Mouse (Mus musculus) cerebellum, adult 9-11 months (tissue): Measurements from ENCODE around the gene Ssc5d.
"Not testable (repeated sequence)": the region's sequence is repeated elsewhere in the genome, so short reads cannot be mapped to it uniquely, and the experiment has no call there.

ENCODE experiments used
- DNase-seq: peaks from one replicate; pipeline ENCODE4 v3.0.0; 2022

Ssc5d gene

GRCm38 (mm10) chr7:4925441-4926381 lies at the start of gene Ssc5d:
Gene Ssc5d, plus strand, starts transcription at chr7:4925785.
- peak; percentile 49 for DNase-seq

GRCm38 (mm10) chr7:4876753-4877221 lies 48.8 kb upstream of the Ssc5d start, which contains the start of gene Isoc2a:
Gene Isoc2a, plus strand, starts transcription at chr7:4877153.
- DNase-seq: peak; percentile 94

GRCm38 (mm10) chr7:4877226-4877625 lies 48.4 kb upstream of the Ssc5d start:
- DNase-seq: no peak

- DNase-seq: no peak
Observed at GRCm38 (mm10) chr7:4878186-4878585, 47.4 kb upstream of the Ssc5d start.

- DNase-seq: not testable (repeated sequence)
Observed at GRCm38 (mm10) chr7:4879036-4879435, 46.5 kb upstream of the Ssc5d start.

GRCm38 (mm10) chr7:4886680-4887079 lies 38.9 kb upstream of the Ssc5d start:
- no peak for DNase-seq

GRCm38 (mm10) chr7:4895186-4895585 lies 30.4 kb upstream of the Ssc5d start:
- no peak for DNase-seq

- peak; percentile 58 for DNase-seq
Observed at GRCm38 (mm10) chr7:4898851-4899648, 26.5 kb upstream of the Ssc5d start.

- no peak for DNase-seq
Observed at GRCm38 (mm10) chr7:4899649-4900522, 25.7 kb upstream of the Ssc5d start.

GRCm38 (mm10) chr7:4900523-4900851 lies 25.1 kb upstream of the Ssc5d start:
- no peak for DNase-seq

GRCm38 (mm10) chr7:4901171-4901570 lies 24.4 kb upstream of the Ssc5d start:
- DNase-seq: no peak

- no peak for DNase-seq
Observed at GRCm38 (mm10) chr7:4902404-4902803, 23.2 kb upstream of the Ssc5d start.

- no peak for DNase-seq
Observed at GRCm38 (mm10) chr7:4906466-4906950, 19.1 kb upstream of the Ssc5d start, which contains the start of gene Gm36210. Gene Gm36210, minus strand, starts transcription at chr7:4906516.

- peak; percentile 40 for DNase-seq
Observed at GRCm38 (mm10) chr7:4911561-4911960, 14.0 kb upstream of the Ssc5d start.

GRCm38 (mm10) chr7:4912248-4912647 lies 13.3 kb upstream of the Ssc5d start:
- no peak for DNase-seq

GRCm38 (mm10) chr7:4915007-4915665 lies 10.4 kb upstream of the Ssc5d start, which contains the start of gene Zfp628:
Gene Zfp628, plus strand, starts transcription at chr7:4915217.
- DNase-seq: peak; percentile 95

- DNase-seq: peak; percentile 69
Observed at GRCm38 (mm10) chr7:4915669-4916416, 9.7 kb upstream of the Ssc5d start.

- peak; percentile 52 for DNase-seq
Observed at GRCm38 (mm10) chr7:4917494-4917893, 8.1 kb upstream of the Ssc5d start.

- peak; percentile 47 for DNase-seq
Observed at GRCm38 (mm10) chr7:4918681-4919080, 6.9 kb upstream of the Ssc5d start.

GRCm38 (mm10) chr7:4919096-4919495 lies 6.5 kb upstream of the Ssc5d start:
- peak; percentile 39 for DNase-seq

- DNase-seq: peak; percentile 40
Observed at GRCm38 (mm10) chr7:4919971-4920370, 5.6 kb upstream of the Ssc5d start.
